Mouse (Mus musculus): ENCODE measurements at regions not wholly inside any gene's neighbourhood (a gene's known extent, or its start where the extent isn't known, plus 50 kb on each side); places are given as distances from the start of the nearest gene placed in this dataset.

GRCm38 (mm10) chr4:127636934-127637333 is 279.0 kb upstream of the Gjb5 start:
- DNase-seq (ENCODE audit: low spot score): no peak

- no peak for DNase-seq (ENCODE audit: low spot score)
Observed at GRCm38 (mm10) chr4:127635262-127635661, 277.3 kb upstream of the Gjb5 start.

- no peak for DNase-seq (ENCODE audit: low spot score)
Observed at GRCm38 (mm10) chr4:127619870-127620269, 261.9 kb upstream of the Gjb5 start.

GRCm38 (mm10) chr4:127612761-127613160 is 254.8 kb upstream of the Gjb5 start:
- DNase-seq (ENCODE audit: low spot score): peak; percentile 50

- DNase-seq (ENCODE audit: low spot score): peak; percentile 59
Observed at GRCm38 (mm10) chr4:127600919-127601318, 242.9 kb upstream of the Gjb5 start.

GRCm38 (mm10) chr4:127598610-127599009 is 240.6 kb upstream of the Gjb5 start:
- DNase-seq (ENCODE audit: low spot score): no peak

- no peak for DNase-seq (ENCODE audit: low spot score)
Observed at GRCm38 (mm10) chr4:127594081-127594480, 236.1 kb upstream of the Gjb5 start.

GRCm38 (mm10) chr4:127591540-127591939 is 233.6 kb upstream of the Gjb5 start:
- no peak for DNase-seq (ENCODE audit: low spot score)

GRCm38 (mm10) chr4:127586822-127587221 is 228.8 kb upstream of the Gjb5 start:
- DNase-seq (ENCODE audit: low spot score): no peak

GRCm38 (mm10) chr4:127576521-127576920 is 218.5 kb upstream of the Gjb5 start:
- peak; percentile 52 for DNase-seq (ENCODE audit: low spot score)

- DNase-seq (ENCODE audit: low spot score): no peak
Observed at GRCm38 (mm10) chr4:127562602-127563001, 204.6 kb upstream of the Gjb5 start.

GRCm38 (mm10) chr4:127558572-127558971 is 200.6 kb upstream of the Gjb5 start:
- no peak for DNase-seq (ENCODE audit: low spot score)

- no peak for DNase-seq (ENCODE audit: low spot score)
Observed at GRCm38 (mm10) chr4:127552456-127553225, 194.7 kb upstream of the Gjb5 start.

GRCm38 (mm10) chr4:127549581-127549980 is 191.6 kb upstream of the Gjb5 start:
- DNase-seq (ENCODE audit: low spot score): no peak

- DNase-seq (ENCODE audit: low spot score): no peak
Observed at GRCm38 (mm10) chr4:127549018-127549417, 191.0 kb upstream of the Gjb5 start.

GRCm38 (mm10) chr4:127545106-127545505 is 187.1 kb upstream of the Gjb5 start:
- no peak for DNase-seq (ENCODE audit: low spot score)

GRCm38 (mm10) chr4:127543276-127543675 is 185.3 kb upstream of the Gjb5 start:
- peak; percentile 52 for DNase-seq (ENCODE audit: low spot score)

GRCm38 (mm10) chr4:127542771-127543170 is 184.8 kb upstream of the Gjb5 start:
- DNase-seq (ENCODE audit: low spot score): no peak

GRCm38 (mm10) chr4:127536952-127537351 is 179.0 kb upstream of the Gjb5 start:
- DNase-seq (ENCODE audit: low spot score): no peak

- no peak for DNase-seq (ENCODE audit: low spot score)
Observed at GRCm38 (mm10) chr4:127535630-127536029, 177.6 kb upstream of the Gjb5 start.

GRCm38 (mm10) chr4:127534411-127534810 is 176.4 kb upstream of the Gjb5 start:
- DNase-seq (ENCODE audit: low spot score): no peak

GRCm38 (mm10) chr4:127533726-127534125 is 175.7 kb upstream of the Gjb5 start:
- no peak for DNase-seq (ENCODE audit: low spot score)

- DNase-seq (ENCODE audit: low spot score): no peak
Observed at GRCm38 (mm10) chr4:127530779-127531178, 172.8 kb upstream of the Gjb5 start.

GRCm38 (mm10) chr4:127522151-127522550 is 164.2 kb upstream of the Gjb5 start:
- no peak for DNase-seq (ENCODE audit: low spot score)

Data from layer of hippocampus, adult 11-12 months (tissue).